Mouse (Mus musculus): ENCODE results near the gene Hck.

- TF ChIP-seq POLR2A (IDR thresholded peaks at IDR 0.05; ENCODE audit: low read depth, low read length) (no peak), CTCF (IDR thresholded peaks at IDR 0.05; ENCODE audit: borderline replicate concordance, insufficient read depth, low read length) (no peak)
These were observed 44.8 kb downstream of the Hck start for GRCm38 (mm10) chr2:153153033-153153450.
